Comparison of ENCODE assay signal across 8 mouse cellular contexts in genomic region chr2:166082193-166082592, GRCm38 (mm10).
DNase-seq lines count a peak whose midpoint lies in the region; ATAC-seq lines count a peak whose summit lies in the region.

No protein-coding gene starts in this region.

- ATAC-seq in granulocyte monocyte progenitor cell, adult 5-6 weeks (replicated peaks; ENCODE audit: poor library complexity, severe bottlenecking): 0 out of 2 replicates have a peak, but pooled peaks have one; percentile 15

- H3K36me3 ChIP-seq in splenic B cell, adult 2 months (ENCODE audit: control insufficient read depth, insufficient read depth, low read length, poor library complexity, severe bottlenecking): no peaks in the 10 kb centered on the region

- peak; percentile 96 for DNase-seq in heart, adult 11 months
- no peak for DNase-seq in heart, postnatal 25 days (ENCODE audit: low spot score)
- DNase-seq in R1 (ENCODE audit: low read depth, low spot score): peak; percentile 86
- DNase-seq in cerebellum, postnatal 4 days (ENCODE audit: low spot score in 2 of 2): peak; percentile 63 to 77
- DNase-seq in layer of hippocampus, adult 8-10 months (ENCODE audit: low spot score in 2 of 2): peak; percentile 50 to 75
- DNase-seq in lung, postnatal 4 days: peak; percentile 75 to 81
- peak; percentile 86 for DNase-seq in splenic B cell, adult 2 months (ENCODE audit: low read depth, low spot score)

- H3K27me3 ChIP-seq in splenic B cell, adult 2 months (ENCODE audit: control insufficient read depth, insufficient read depth, low read length, poor library complexity, severe bottlenecking): no peaks in the 10 kb centered on the region

- intact Hi-C loops in heart, postnatal 25 days (cut with DNase I): loop anchor here (10.0 kb wide), 1 partner anchor 723 kb away; the partner anchor contains the start of gene Arfgef2
